Mouse (Mus musculus) stomach, postnatal 0 days (tissue): ENCODE results near the gene Gemin5.

Source experiments
- CTCF ChIP-seq: IDR thresholded peaks from 2 replicates; pipeline ENCODE4 v1.5.1; 2016; ENCODE audit warnings: antibody characterized with exemption, low read depth, mild to moderate bottlenecking, moderate library complexity
- EP300 ChIP-seq: optimal IDR thresholded peaks from 2 replicates; pipeline ENCODE3; 2016; ENCODE audit warnings: antibody characterized with exemption

DNA sequence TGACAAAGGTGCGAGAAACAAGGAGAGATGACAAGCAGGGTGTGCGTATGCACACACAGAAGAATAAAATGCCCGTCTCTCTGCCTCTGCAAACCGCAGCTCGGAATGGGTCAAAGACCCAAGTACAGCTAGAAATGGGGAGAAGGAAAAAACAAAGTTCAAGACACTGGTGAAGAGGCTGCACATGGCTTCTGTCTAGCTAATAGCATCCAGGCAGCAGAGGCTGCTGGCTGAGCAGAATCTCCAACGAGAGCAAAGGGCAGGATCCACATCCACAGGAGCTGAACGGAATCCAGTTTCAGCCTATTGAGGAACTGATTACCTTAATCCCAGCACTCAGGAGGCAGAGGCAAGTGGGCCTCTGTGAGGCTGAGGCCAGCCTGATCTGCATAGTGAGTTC lies 12.4 kb upstream of the Gemin5 start:
- TF ChIP-seq CTCF (no peak), EP300 (no peak)
